Mouse (Mus musculus) C2C12 (cell line): Measurements from ENCODE around the gene Arl5c.

Experiments
- CTCF ChIP-seq: IDR thresholded peaks from one replicate; pipeline ENCODE4 v1.5.1; 2011; ENCODE audit not compliant: control insufficient read depth, insufficient read depth, insufficient read length
- MAX ChIP-seq: IDR thresholded peaks from one replicate; pipeline ENCODE4 v1.6.1; 2011; ENCODE audit warnings: mild to moderate bottlenecking, control low read depth
- USF1 ChIP-seq: IDR thresholded peaks from one replicate; pipeline ENCODE4 v1.6.1; 2011; ENCODE audit warnings: low read depth, mild to moderate bottlenecking, control low read depth, moderate library complexity

DNA sequence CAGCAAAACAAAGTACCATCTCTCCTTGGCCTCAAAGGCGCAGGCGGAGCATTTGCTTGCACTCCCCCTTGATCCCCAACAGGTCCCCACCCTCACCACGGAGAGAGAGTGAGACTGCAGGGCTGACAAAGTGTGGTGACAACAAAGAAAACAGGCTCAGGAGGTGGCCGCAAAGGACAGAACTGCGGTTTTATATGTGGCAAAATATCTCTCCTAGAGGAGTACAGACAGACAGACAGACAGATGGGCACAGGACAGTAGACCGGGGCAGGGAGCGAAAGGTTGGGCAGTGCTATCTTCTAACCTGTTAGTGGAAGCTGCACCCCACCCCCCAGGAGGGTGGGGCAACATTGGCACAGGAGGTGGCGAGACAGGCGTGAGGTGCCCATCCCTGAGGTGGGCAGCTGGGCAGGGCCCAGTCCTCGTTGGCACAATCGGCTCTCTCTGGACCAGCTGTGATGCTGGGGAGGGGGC, 5.4 kb upstream of the Arl5c start:
- TF ChIP-seq MAX (no peak), CTCF (no peak), USF1 (no peak)
